Mouse (Mus musculus) liver, adult 2 months (tissue): ENCODE data around the gene Ttc7.

Experiments used
- CTCF ChIP-seq: fragments of 200-500 bp; IDR thresholded peaks from 2 replicates; pipeline ENCODE4 v1.5.1; 2011; ENCODE audit warnings: low read depth, low read length, control low read depth
- POLR2A ChIP-seq: fragments of 200-500 bp; IDR thresholded peaks from 2 replicates; pipeline ENCODE4 v1.6.1; 2011; ENCODE audit warnings: low read length, control low read depth; ENCODE audit not compliant: insufficient read depth; ENCODE audit errors: extremely low read depth

DNA sequence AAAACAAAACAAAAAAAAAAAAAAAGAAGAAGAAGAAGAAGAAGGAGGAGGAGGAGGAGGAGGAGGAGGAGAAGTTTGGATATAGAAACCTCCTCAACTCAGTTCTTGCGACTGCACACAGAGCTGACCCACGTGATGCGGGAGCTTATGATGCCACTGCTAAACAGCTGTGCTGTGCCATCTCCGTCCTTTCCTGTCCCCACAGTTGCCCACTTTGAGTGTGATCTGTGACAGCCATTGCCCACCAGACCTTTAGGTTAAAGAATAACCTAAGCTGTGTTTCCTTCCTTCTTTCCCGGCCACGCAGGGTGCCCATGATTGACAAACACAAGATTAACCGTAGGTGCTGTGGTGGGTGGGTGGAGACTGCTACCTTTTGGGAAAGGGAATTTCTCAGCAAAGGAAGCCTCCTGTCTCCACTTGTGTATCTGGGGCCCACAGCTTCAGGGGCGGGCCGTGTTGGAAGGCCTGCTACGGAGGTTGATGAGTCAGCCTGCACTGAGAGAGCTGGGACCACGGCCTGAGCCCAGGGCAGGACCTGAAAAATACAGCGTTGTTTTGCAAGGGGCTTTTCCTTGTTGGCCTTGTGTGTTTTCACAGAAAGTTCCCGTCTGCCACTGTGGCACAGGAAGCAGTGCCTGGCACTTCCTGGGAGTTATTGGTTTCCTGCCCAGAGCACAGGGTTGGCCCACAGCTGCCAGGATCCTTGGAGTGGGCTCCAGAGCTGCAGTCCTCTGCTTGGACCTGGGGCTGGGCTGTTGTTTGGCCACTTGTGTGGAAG is 19.5 kb downstream of the Ttc7 start:
- no peak for TF ChIP-seq CTCF
- TF ChIP-seq POLR2A = no peak
